ENCODE assay signal across 14 mouse cellular contexts in the genomic region with DNA sequence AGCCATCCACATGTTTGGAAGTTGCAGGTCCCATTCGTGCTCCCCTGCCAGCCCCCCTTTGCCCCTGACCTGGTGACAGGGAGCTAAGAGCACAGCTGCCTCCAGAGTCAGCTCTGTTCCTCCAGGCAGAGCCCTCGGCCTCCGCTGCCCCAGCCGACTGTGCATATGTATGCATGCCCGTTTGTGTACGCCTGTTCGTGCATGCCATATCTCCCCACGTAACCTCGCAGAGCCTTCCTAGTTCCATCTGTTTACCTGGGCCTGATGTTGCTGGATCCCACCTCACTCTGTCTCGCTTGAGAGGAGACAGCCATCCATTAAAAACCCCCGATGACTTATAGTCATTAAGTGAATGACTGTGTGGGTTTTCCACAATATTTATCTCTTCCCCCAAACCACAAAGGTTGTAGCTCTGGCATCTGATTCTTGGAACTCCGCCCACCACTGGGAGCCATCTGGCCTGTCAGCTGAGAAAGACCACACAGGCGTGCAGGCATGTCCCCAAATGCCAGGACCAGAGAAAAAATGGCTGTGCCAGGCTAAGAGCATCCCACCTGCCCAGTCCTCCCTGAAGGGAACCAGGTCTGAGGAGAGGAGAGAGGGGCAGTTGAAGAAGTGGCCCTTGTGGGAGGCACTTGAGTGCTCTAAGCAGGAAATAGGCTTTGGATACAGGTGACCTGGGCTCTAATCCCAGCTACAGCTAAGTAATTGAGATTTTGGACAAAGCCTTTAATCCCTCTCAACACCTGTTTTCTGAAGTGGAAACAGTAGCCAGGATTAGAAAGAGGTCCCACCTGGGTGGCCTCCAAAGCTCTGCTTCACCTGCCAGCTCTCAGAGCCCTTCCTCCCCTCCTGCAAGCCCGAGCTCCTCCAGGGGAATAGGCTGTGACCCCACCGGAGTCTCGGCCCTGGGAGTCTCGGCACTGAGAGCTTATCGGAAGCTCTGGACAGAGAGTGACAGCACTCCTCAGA. TPM values are rescaled to one million over a fixed set of nuclear protein-coding genes. Genes with fewer than 3 reads are reported as not detected.
A peak's percentile ranks its signal among the peaks of the same experiment; 100 is the strongest.
DNase-seq lines count a peak whose midpoint lies in the region; ATAC-seq and TF ChIP-seq lines count a peak whose summit lies in the region.
"Had no signal": no experiment of that assay in that cellular context is flagged by ENCODE, and none has a peak within 500 bp of the region (broad histone marks: within the 10 kb centered on the region; RNA-seq: fewer than 3 reads in every experiment).

No protein-coding gene starts in this region.

- no peak for TF ChIP-seq CTCF in heart, postnatal 0 days (IDR thresholded peaks at IDR 0.05; ENCODE audit: low read depth)

- 53% methylated on average over 18 of the region's 18 CpGs for WGBS in heart, postnatal 0 days

- H3K4me2 ChIP-seq in heart, postnatal 0 days (ENCODE audit: low read depth, low read length) = no peak overlapping the region
- H3K4me2 ChIP-seq: liver, embryonic 13.5 days had no signal

- no peak for ATAC-seq in heart, postnatal 0 days (ENCODE audit: insufficient read depth, low read depth)
- ATAC-seq: intestine, postnatal 0 days had no signal

- DNase-seq in heart, postnatal 0 days (ENCODE audit: low spot score) = no peak
- no peak for DNase-seq in heart, postnatal 14 days
- DNase-seq in retina, adult 2 months (ENCODE audit: low read depth, low spot score) = peak; percentile 73
- DNase-seq in retina, embryonic 14.5 days (ENCODE audit: low spot score) = no peak
- peak; percentile 98 for DNase-seq in cerebellum, postnatal 14 days
- no peak for DNase-seq in adrenal gland, postnatal 4 days (ENCODE audit: low spot score in 2 of 2)
- no peak for DNase-seq in thymus, postnatal 10 days (ENCODE audit: low spot score in 2 of 2)
- no peak for DNase-seq in gastrocnemius, postnatal 10 days
- DNase-seq: adrenal gland, adult 2 months; embryo, embryonic 11 days; liver, embryonic 13.5 days; right cerebral cortex, postnatal 4 days had no signal

- no peaks in the 10 kb centered on the region for H3K9me3 ChIP-seq in heart, postnatal 0 days (replicated peaks; ENCODE audit: control insufficient read depth, low read length)
- H3K9me3 ChIP-seq: liver, embryonic 13.5 days had no signal

- no peak for TF ChIP-seq EP300 in heart, postnatal 0 days (IDR thresholded peaks at IDR 0.05; ENCODE audit: low read depth)

- no peaks in the 10 kb centered on the region for H3K36me3 ChIP-seq in heart, postnatal 0 days (replicated peaks; ENCODE audit: control insufficient read depth, insufficient read depth, low read length)
- H3K36me3 ChIP-seq: liver, embryonic 13.5 days had no signal

- peaks cover 56% of the 10 kb centered on the region for H3K4me1 ChIP-seq in heart, postnatal 0 days (ENCODE audit: control insufficient read depth, insufficient read depth)

- 0 out of 2 replicates have a peak overlapping the region, but pooled peaks have one; percentile 11 for H3K27ac ChIP-seq in heart, postnatal 0 days (ENCODE audit: low read depth)
- H3K27ac ChIP-seq: liver, embryonic 13.5 days had no signal

- H3K4me3 ChIP-seq in heart, postnatal 0 days (ENCODE audit: low read depth, low read length) = no peak overlapping the region
- H3K4me3 ChIP-seq: liver, embryonic 13.5 days had no signal

- intact Hi-C loops in heart, postnatal 14 days (cut with DNase I) = no loop called here

- H3K27me3 ChIP-seq in heart, postnatal 0 days (ENCODE audit: control insufficient read depth, insufficient read depth, low read length) = no peaks in the 10 kb centered on the region
- H3K27me3 ChIP-seq: liver, embryonic 13.5 days had no signal

- no peak overlapping the region for H3K9ac ChIP-seq in heart, postnatal 0 days (replicated peaks; ENCODE audit: low read depth, low read length)
- H3K9ac ChIP-seq: liver, embryonic 13.5 days had no signal

RNA-seq across cellular contexts. Expression of a gene that starts 30.1 kb away (rescaled TPM):
- 7.7 and 8.0 TPM in 2 replicates for total RNA-seq in heart, postnatal 0 days (2014; rRNA removed; ENCODE audit: low replicate concordance)
- polyA plus RNA-seq in heart, postnatal 0 days (2015; fragmentation: Nextera tagmentation; extraction: Ambion mirVana) = 21.1 and 21.6 TPM in 2 replicates
- 10 to 100 TPM; 17.0 to 17.1 TPM for total RNA-seq in heart, postnatal 14 days (2021)
- total RNA-seq in adrenal gland, postnatal 4 days (2021) = 10 to 100 TPM; 21.6 to 22.1 TPM
- total RNA-seq in gastrocnemius, postnatal 10 days (2021) = 10 to 100 TPM; 13.7 to 14.8 TPM

RNA-seq across cellular contexts. Expression of a gene that starts 30.4 kb away (rescaled TPM):
- 4.1 and 9.0 TPM in 2 replicates for total RNA-seq in heart, postnatal 0 days (2014; rRNA removed; ENCODE audit: low replicate concordance)
- polyA plus RNA-seq in heart, postnatal 0 days (2015; fragmentation: Nextera tagmentation; extraction: Ambion mirVana) = 6.0 and 6.4 TPM in 2 replicates
- total RNA-seq in heart, postnatal 14 days (2021) = 1 to 10 TPM; 9.5 to 9.6 TPM
- 10 to 100 TPM; 11.9 to 12.0 TPM for total RNA-seq in adrenal gland, postnatal 4 days (2021)
- total RNA-seq in gastrocnemius, postnatal 10 days (2021) = 1 to 10 TPM; 3.9 to 6.4 TPM

RNA-seq across cellular contexts. Expression of a gene that starts 49.3 kb away (rescaled TPM):
- 0.15 and 1.6 TPM in 2 replicates for total RNA-seq in heart, postnatal 0 days (2014; rRNA removed; ENCODE audit: low replicate concordance)
- polyA plus RNA-seq in heart, postnatal 0 days (2015; fragmentation: Nextera tagmentation; extraction: Ambion mirVana) = not detected in 2 replicates
- under 1 TPM; 0.10 to 0.15 TPM for total RNA-seq in heart, postnatal 14 days (2021)
- total RNA-seq in adrenal gland, postnatal 4 days (2021) = 1 to 10 TPM; 1.8 to 2.0 TPM
- under 1 TPM; 0.05 to 0.16 TPM for total RNA-seq in gastrocnemius, postnatal 10 days (2021)
- total RNA-seq: monocyte, adult 5-6 weeks had no signal
- polyA plus RNA-seq: intestine, postnatal 0 days had no signal

RNA-seq across cellular contexts. Expression of a gene that starts 54.6 kb away (rescaled TPM):
- 11.3 and 13.6 TPM in 2 replicates for total RNA-seq in heart, postnatal 0 days (2014; rRNA removed; ENCODE audit: low replicate concordance)
- 12.3 and 14.2 TPM in 2 replicates for polyA plus RNA-seq in heart, postnatal 0 days (2015; fragmentation: Nextera tagmentation; extraction: Ambion mirVana)
- total RNA-seq in heart, postnatal 14 days (2021) = 10 to 100 TPM; 12.7 to 13.5 TPM
- 10 to 100 TPM; 28.9 to 37.6 TPM for total RNA-seq in adrenal gland, postnatal 4 days (2021)
- total RNA-seq in gastrocnemius, postnatal 10 days (2021) = 1 to 10 TPM; 6.5 to 8.3 TPM

RNA-seq across cellular contexts. Expression of a gene that starts 59.1 kb away (rescaled TPM):
- 13.8 and 18.2 TPM in 2 replicates for total RNA-seq in heart, postnatal 0 days (2014; rRNA removed; ENCODE audit: low replicate concordance)
- polyA plus RNA-seq in heart, postnatal 0 days (2015; fragmentation: Nextera tagmentation; extraction: Ambion mirVana) = 9.6 and 10.1 TPM in 2 replicates
- total RNA-seq in heart, postnatal 14 days (2021) = 1 to 10 TPM; 7.0 to 7.5 TPM
- total RNA-seq in adrenal gland, postnatal 4 days (2021) = 100 to 1,000 TPM; 608 to 629 TPM
- 1 to 10 TPM; 5.0 to 5.7 TPM for total RNA-seq in gastrocnemius, postnatal 10 days (2021)

Comparison
In these comparisons a context has a peak if more than half of its experiments do, and no peak if none do; other contexts are left out.
1. DNase-seq: peak in retina, adult 2 months (single experiment) and cerebellum, postnatal 14 days (2 of 2); none in heart, postnatal 0 days (single experiment), heart, postnatal 14 days (0 of 2), retina, embryonic 14.5 days (single experiment), adrenal gland, postnatal 4 days (0 of 2), thymus, postnatal 10 days (0 of 2) and gastrocnemius, postnatal 10 days (single experiment).